In genomic region chr4:126428682-126429346, GRCm38 (mm10) we compare ENCODE assay signal across 8 mouse cellular contexts. TPM values are rescaled to one million over a fixed set of nuclear protein-coding genes. Genes with fewer than 3 reads are reported as not detected.
A peak's percentile ranks its signal among the peaks of the same experiment; 100 is the strongest.
DNase-seq lines count a peak whose midpoint lies in the region; ATAC-seq and TF ChIP-seq lines count a peak whose summit lies in the region.

No protein-coding gene starts in this region.

- H3K36me3 ChIP-seq in testis, adult 2 months (ENCODE audit: control insufficient read depth, insufficient read depth, low read length) = no peaks in the 10 kb centered on the region
- no peaks in the 10 kb centered on the region for H3K36me3 ChIP-seq in embryonic facial prominence, embryonic 11.5 days (replicated peaks; ENCODE audit: control insufficient read depth, insufficient read depth, low read depth, low read length)
- H3K36me3 ChIP-seq in hindbrain, embryonic 16.5 days (ENCODE audit: control insufficient read depth, insufficient read depth, low read length) = no peaks in the 10 kb centered on the region
- no peaks in the 10 kb centered on the region for H3K36me3 ChIP-seq in midbrain, embryonic 14.5 days (ENCODE audit: control insufficient read depth, insufficient read depth, low read length)

- H3K4me1 ChIP-seq in testis, adult 2 months (ENCODE audit: control insufficient read depth, insufficient read depth, low read length) = no peaks in the 10 kb centered on the region; the same call in 1 of the 2 replicates
- no peaks in the 10 kb centered on the region for H3K4me1 ChIP-seq in embryonic facial prominence, embryonic 11.5 days (ENCODE audit: control insufficient read depth, insufficient read depth, low read length)
- H3K4me1 ChIP-seq in hindbrain, embryonic 16.5 days (ENCODE audit: control insufficient read depth, insufficient read depth, low read depth, low read length) = peaks cover 6% of the 10 kb centered on the region; the same call in 1 of the 2 replicates
- peaks cover 10% of the 10 kb centered on the region; the same call in 1 of the 2 replicates for H3K4me1 ChIP-seq in midbrain, embryonic 14.5 days (ENCODE audit: control insufficient read depth, insufficient read depth, low read length)

- no peak for TF ChIP-seq CTCF in testis, adult 2 months (IDR thresholded peaks at IDR 0.05; ENCODE audit: control insufficient read depth, insufficient read depth, insufficient replicate concordance, low read depth, low read length)

- peak overlapping the region; percentile 79 for H3K27ac ChIP-seq in testis, adult 2 months (ENCODE audit: control insufficient read depth, insufficient read depth, low read depth, low read length)
- H3K27ac ChIP-seq in embryonic facial prominence, embryonic 11.5 days (replicated peaks; ENCODE audit: low read depth, low read length) = 0 out of 2 replicates have a peak overlapping the region, but pooled peaks have one; percentile 20
- H3K27ac ChIP-seq in hindbrain, embryonic 16.5 days (ENCODE audit: low read depth, low read length) = peak overlapping the region; percentile 95
- H3K27ac ChIP-seq in midbrain, embryonic 14.5 days (replicated peaks; ENCODE audit: low read depth, low read length) = peak overlapping the region; percentile 90

- H3K9ac ChIP-seq in embryonic facial prominence, embryonic 11.5 days (replicated peaks; ENCODE audit: low read length) = peak overlapping the region; percentile 83
- peak overlapping the region; percentile 96 for H3K9ac ChIP-seq in hindbrain, embryonic 16.5 days (ENCODE audit: low read depth, low read length)
- H3K9ac ChIP-seq in midbrain, embryonic 14.5 days (replicated peaks; ENCODE audit: low read length) = peak overlapping the region; percentile 89

- ATAC-seq in embryonic facial prominence, embryonic 11.5 days (replicated peaks; ENCODE audit: insufficient number of reproducible peaks, low FRiP score, low TSS enrichment, low read depth) = peak; percentile 62; the same call in 1 of the 2 replicates
- no peak for ATAC-seq in hindbrain, embryonic 16.5 days
- ATAC-seq in midbrain, embryonic 14.5 days (ENCODE audit: low FRiP score, low TSS enrichment) = peak; percentile 37; the same call in 1 of the 2 replicates

- 2% methylated on average over 24 of the region's 24 CpGs for WGBS in embryonic facial prominence, embryonic 11.5 days
- under 1% methylated on average over 24 of the region's 24 CpGs for WGBS in hindbrain, embryonic 16.5 days
- WGBS in midbrain, embryonic 14.5 days = 2% methylated on average over 24 of the region's 24 CpGs

- H3K4me3 ChIP-seq in testis, adult 2 months (ENCODE audit: control insufficient read depth, low read depth, low read length) = peak overlapping the region; percentile 97
- peak overlapping the region; percentile 86 for H3K4me3 ChIP-seq in embryonic facial prominence, embryonic 11.5 days (ENCODE audit: low read depth, low read length)
- H3K4me3 ChIP-seq in hindbrain, embryonic 16.5 days (ENCODE audit: low read length) = peak overlapping the region; percentile 97
- peak overlapping the region; percentile 86 for H3K4me3 ChIP-seq in midbrain, embryonic 14.5 days (replicated peaks; ENCODE audit: low read depth, low read length)

- TF ChIP-seq POLR2A in testis, adult 2 months (IDR thresholded peaks at IDR 0.05; ENCODE audit: control insufficient read depth, low read depth, low read length) = no peak

- peak overlapping the region; percentile 91 for H3K4me2 ChIP-seq in embryonic facial prominence, embryonic 11.5 days (ENCODE audit: low read depth, low read length)
- peak overlapping the region; percentile 74 for H3K4me2 ChIP-seq in hindbrain, embryonic 16.5 days (ENCODE audit: low read length)
- peak overlapping the region; percentile 94 for H3K4me2 ChIP-seq in midbrain, embryonic 14.5 days (ENCODE audit: low read length)

- no peak for DNase-seq in testis, postnatal 10 days (ENCODE audit: low spot score)
- DNase-seq in embryonic facial prominence, embryonic 11.5 days (ENCODE audit: low spot score) = no peak
- peak; percentile 13 for DNase-seq in midbrain, embryonic 14.5 days
- DNase-seq in frontal cortex, postnatal 10 days (ENCODE audit: low spot score in 2 of 2) = no peak
- DNase-seq in left cerebral cortex, adult 18-20 months (ENCODE audit: low spot score in 2 of 2) = no peak
- DNase-seq in spleen, postnatal 4 days (ENCODE audit: low spot score in 2 of 2) = no peak

- H3K27me3 ChIP-seq in testis, adult 2 months (ENCODE audit: control insufficient read depth, insufficient read depth, low read length) = no peaks in the 10 kb centered on the region
- no peaks in the 10 kb centered on the region for H3K27me3 ChIP-seq in embryonic facial prominence, embryonic 11.5 days (ENCODE audit: control insufficient read depth, insufficient read depth, low read length)
- H3K27me3 ChIP-seq in hindbrain, embryonic 16.5 days (replicated peaks; ENCODE audit: control insufficient read depth, insufficient read depth, low read length) = no peaks in the 10 kb centered on the region
- H3K27me3 ChIP-seq in midbrain, embryonic 14.5 days (ENCODE audit: control insufficient read depth, insufficient read depth, low read length) = no peaks in the 10 kb centered on the region

- H3K9me3 ChIP-seq in embryonic facial prominence, embryonic 11.5 days (replicated peaks; ENCODE audit: control insufficient read depth, low read length) = no peaks in the 10 kb centered on the region
- no peaks in the 10 kb centered on the region for H3K9me3 ChIP-seq in hindbrain, embryonic 16.5 days (ENCODE audit: control insufficient read depth, low read length)
- H3K9me3 ChIP-seq in midbrain, embryonic 14.5 days (ENCODE audit: control insufficient read depth, low read length) = no peaks in the 10 kb centered on the region

RNA-seq across cellular contexts. Expression of gene Ago3, which starts 0.5 kb away (rescaled TPM):
- polyA plus RNA-seq in testis, adult 2 months (2012; rRNA removed) = 14.7 and 15.5 TPM in 2 replicates
- polyA plus RNA-seq in embryonic facial prominence, embryonic 11.5 days (2014; fragmentation: Nextera tagmentation; extraction: Ambion mirVana) = 10.2 and 12.8 TPM in 2 replicates
- polyA plus RNA-seq in hindbrain, embryonic 16.5 days (2015; fragmentation: Nextera tagmentation; extraction: Ambion mirVana) = 12.4 and 17.5 TPM in 2 replicates
- polyA plus RNA-seq in midbrain, embryonic 14.5 days (2014; fragmentation: Nextera tagmentation; extraction: Ambion mirVana) = 14.8 and 18.2 TPM in 2 replicates
- total RNA-seq in left cerebral cortex, adult 18-20 months (2021) = 10 to 100 TPM; 33.2 to 35.6 TPM

RNA-seq across cellular contexts. Expression of gene Ago1, which starts 39.6 kb away (rescaled TPM):
- 3.6 and 3.7 TPM in 2 replicates for polyA plus RNA-seq in testis, adult 2 months (2012; rRNA removed)
- 10.6 and 11.0 TPM in 2 replicates for polyA plus RNA-seq in embryonic facial prominence, embryonic 11.5 days (2014; fragmentation: Nextera tagmentation; extraction: Ambion mirVana)
- 8.3 and 8.4 TPM in 2 replicates for polyA plus RNA-seq in hindbrain, embryonic 16.5 days (2015; fragmentation: Nextera tagmentation; extraction: Ambion mirVana)
- 21.7 and 22.4 TPM in 2 replicates for polyA plus RNA-seq in midbrain, embryonic 14.5 days (2014; fragmentation: Nextera tagmentation; extraction: Ambion mirVana)
- total RNA-seq in left cerebral cortex, adult 18-20 months (2021) = 10 to 100 TPM; 48.4 to 49.4 TPM

Comparison
In these comparisons a context has a peak if more than half of its experiments do, and no peak if none do; other contexts are left out.
1. H3K27ac ChIP-seq: peak in every context shown above with its lines; median percentile 95 in hindbrain, embryonic 16.5 days; 90 in midbrain, embryonic 14.5 days; 79 in testis, adult 2 months; 20 in embryonic facial prominence, embryonic 11.5 days.